Mouse (Mus musculus) heart, adult 2 months (tissue): ENCODE results near the gene Erlec1. TPM values are rescaled to one million over a fixed set of nuclear protein-coding genes. Genes with fewer than 3 reads are reported as not detected.

Experiments used
- DNase-seq, 2 experiments: peaks; one replicate each; pipeline ENCODE4 v3.0.0; 2021
- H3K27ac ChIP-seq: fragments of 200-600 bp; 2 replicates; pipeline ENCODE4 v1.8.1; 2022
- H3K27me3 ChIP-seq: fragments of 200-500 bp; 2 replicates; pipeline ENCODE4 v1.6.1; 2012; ENCODE audit warnings: mild to moderate bottlenecking, low read length, inconsistent platforms, mixed read lengths; ENCODE audit not compliant: control insufficient read depth, insufficient read depth
- H3K36me3 ChIP-seq: fragments of 200-500 bp; 2 replicates; pipeline ENCODE4 v1.6.1; 2012; ENCODE audit warnings: low read length, inconsistent platforms; ENCODE audit not compliant: control insufficient read depth, insufficient read depth
- H3K4me1 ChIP-seq: fragments of 200-500 bp; 2 replicates; pipeline ENCODE4 v1.6.1; 2011; ENCODE audit warnings: low read length; ENCODE audit not compliant: control insufficient read depth, insufficient read depth
- H3K4me3 ChIP-seq: fragments of 200-600 bp; 2 replicates; pipeline ENCODE4 v1.8.1; 2022
- H3K79me2 ChIP-seq: fragments of 200-500 bp; replicated peaks from 2 replicates; pipeline ENCODE4 v1.6.1; 2012; ENCODE audit warnings: mild to moderate bottlenecking, inconsistent platforms, low read length, moderate library complexity, mixed read lengths; ENCODE audit not compliant: control insufficient read depth, insufficient read depth
- H3K9ac ChIP-seq: fragments of 200-500 bp; 2 replicates; pipeline ENCODE4 v1.6.1; 2012; ENCODE audit warnings: low read depth, mild to moderate bottlenecking, control low read depth, inconsistent platforms, low read length, mixed read lengths
- CTCF ChIP-seq: fragments of 200-600 bp; IDR thresholded peaks from 2 replicates; pipeline ENCODE4 v1.8.1; 2022; ENCODE audit warnings: antibody characterized with exemption, mild to moderate bottlenecking, moderate library complexity
- EP300 ChIP-seq: fragments of 200-500 bp; IDR thresholded peaks from 2 replicates; pipeline ENCODE4 v1.6.1; 2011; ENCODE audit warnings: low read depth, low read length, control low read depth; ENCODE audit not compliant: insufficient read depth
- POLR2A ChIP-seq: fragments of 200-500 bp; IDR thresholded peaks from 2 replicates; pipeline ENCODE4 v1.6.1; 2011; ENCODE audit warnings: mild to moderate bottlenecking, low read depth, low read length, control low read depth; ENCODE audit not compliant: insufficient read depth
- WGBS: fragments of 180-500 bp; shearing (Covaris S2); methylation state at CpG from one replicate; pipeline ENCODE4 v1.1.7; 2018; 5-methylcytosine and 5-hydroxymethylcytosine counted together
- intact Hi-C: fragments of 180-260 bp; cut with DNase I; formaldehyde crosslinking; loops from one replicate; pipeline ENCODE4 v1.15.1; 2025
- long read RNA-seq: library from polyadenylated mRNA; stranded (forward); transcript quantifications from one replicate; pipeline ENCODE4 v2.0.0, GENCODE M21; 2021
- polyA plus RNA-seq: library from polyadenylated mRNA; depleted of rRNA; stranded (reverse); fragments of >200 nt; gene quantifications from 2 replicates; pipeline ENCODE4 v1.2.3, GENCODE M21; 2012; rRNA removed
- total RNA-seq, 2 experiments: library from RNA; stranded (reverse); gene quantifications; 2 replicates each; pipeline ENCODE4 v1.2.3; 2021

Erlec1 gene
- 10 to 100 TPM; 34.7 to 42.7 TPM for total RNA-seq
- 22.8 and 37.2 TPM in 2 replicates for polyA plus RNA-seq
- long read RNA-seq, transcript Erlec1-201 (14 exons, 2,532 nt): major isoform, 13 of 15 reads
- long read RNA-seq, partial matches to known transcripts: 1 of 15 reads
- long read RNA-seq, other reads (novel, unspliced or antisense): 1 of 15 reads

GRCm38 (mm10) chr11:30954279-30954725, at the start of gene Erlec1:
Gene Erlec1 (minus strand): TSS chr11:30954335.
- under 1% methylated on average over 40 of the region's 40 CpGs for WGBS
- intact Hi-C loops: loop anchor here (2.0 to 10.0 kb wide), 3 partner anchors 32 to 920 kb away; partner anchors contain the start of genes Chac2 and Cpeb4
- peak; percentile 89 to 91 for DNase-seq
- no peaks in the 10 kb centered on the region for H3K27me3 ChIP-seq
- H3K4me3 ChIP-seq: peak within 1 kb of the TSS; percentile 90
- H3K9ac ChIP-seq: peak within 1 kb of the TSS; percentile 97
- H3K79me2 ChIP-seq: no peaks in the 10 kb centered on the region
- peaks cover 9% of the 10 kb centered on the region for H3K36me3 ChIP-seq
- H3K27ac ChIP-seq: peak within 1 kb of the TSS; percentile 89
- TF ChIP-seq CTCF: peak; percentile 41
- TF ChIP-seq EP300: no peak
- peak; percentile 72 for TF ChIP-seq POLR2A
- H3K4me1 ChIP-seq: peaks cover 2% of the 10 kb centered on the region; the same call in 1 of the 2 replicates

DNA sequence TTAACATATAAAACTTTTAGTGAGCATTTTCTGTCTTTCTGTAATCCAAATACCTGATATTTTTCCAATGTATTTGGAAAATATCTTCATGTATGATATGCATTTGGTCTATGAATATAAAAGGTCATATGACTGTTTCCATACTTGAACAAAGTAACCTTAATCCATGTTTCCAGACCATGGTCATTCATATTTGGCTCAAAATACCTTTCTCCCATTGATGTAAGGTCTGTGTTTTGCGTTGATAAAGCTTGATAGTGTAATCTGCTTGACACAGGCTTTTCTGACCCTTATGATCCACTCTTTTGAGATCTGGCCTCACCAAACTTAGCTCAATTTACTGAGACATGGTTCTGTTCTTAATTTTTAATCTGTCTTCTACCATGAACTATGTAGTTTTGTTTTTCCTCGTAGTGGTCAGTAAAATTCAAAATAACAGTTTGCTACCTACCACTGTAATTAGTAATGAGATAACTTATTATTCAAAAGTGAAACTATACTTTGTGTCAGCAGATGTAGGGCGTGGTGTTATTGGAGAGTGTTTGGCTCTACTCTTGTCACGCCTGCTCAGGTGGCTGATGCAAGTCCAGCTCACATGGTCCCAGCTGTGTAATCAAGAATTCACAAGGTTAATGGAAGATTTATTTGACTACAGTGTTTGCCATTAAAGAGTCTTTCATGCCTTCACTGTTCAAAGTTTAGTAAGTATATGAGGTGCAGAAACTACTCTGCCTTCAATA, 47.2 kb upstream of the Erlec1 start:
- no peaks in the 10 kb centered on the region; the same call in 1 of the 2 replicates for H3K4me1 ChIP-seq
- H3K79me2 ChIP-seq: no peaks in the 10 kb centered on the region
- H3K9ac ChIP-seq: no peak overlapping the region
- H3K27ac ChIP-seq: no peak overlapping the region
- H3K27me3 ChIP-seq: no peaks in the 10 kb centered on the region
- intact Hi-C loops: no loop called here
- 91% methylated on average over 4 of the region's 4 CpGs for WGBS
- TF ChIP-seq EP300: no peak
- no peak for TF ChIP-seq CTCF
- no peak for TF ChIP-seq POLR2A
- DNase-seq: no peak
- H3K4me3 ChIP-seq: no peak overlapping the region
- no peaks in the 10 kb centered on the region for H3K36me3 ChIP-seq

DNA sequence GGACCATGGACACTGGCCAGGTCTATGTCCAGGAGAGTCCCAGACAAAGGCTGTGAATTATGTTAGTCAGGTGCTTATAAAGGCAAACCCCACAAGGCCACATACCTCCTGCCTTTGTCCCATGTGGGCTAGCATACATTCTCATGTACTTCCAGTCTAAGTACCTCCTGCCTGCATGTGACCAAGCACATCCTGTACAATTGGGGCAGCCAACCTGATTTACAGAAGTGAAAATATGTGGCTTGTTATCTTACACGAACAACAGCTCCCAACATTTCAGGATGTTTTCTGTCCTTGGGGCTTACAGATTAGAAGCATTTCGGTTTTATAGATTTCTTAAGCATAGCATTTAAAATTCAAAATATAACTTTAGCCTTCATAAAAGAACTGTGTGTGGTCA, 45.9 kb upstream of the Erlec1 start:
- H3K4me3 ChIP-seq: no peak overlapping the region
- no peaks in the 10 kb centered on the region; the same call in 1 of the 2 replicates for H3K79me2 ChIP-seq
- DNase-seq: no peak
- intact Hi-C loops: no loop called here
- no peaks in the 10 kb centered on the region for H3K27me3 ChIP-seq
- 68% methylated on average over 2 of the region's 2 CpGs for WGBS
- H3K27ac ChIP-seq: no peak overlapping the region
- no peak for TF ChIP-seq POLR2A
- TF ChIP-seq EP300: no peak
- no peak for TF ChIP-seq CTCF
- H3K4me1 ChIP-seq: no peaks in the 10 kb centered on the region
- H3K36me3 ChIP-seq: no peaks in the 10 kb centered on the region
- no peak overlapping the region for H3K9ac ChIP-seq

DNA sequence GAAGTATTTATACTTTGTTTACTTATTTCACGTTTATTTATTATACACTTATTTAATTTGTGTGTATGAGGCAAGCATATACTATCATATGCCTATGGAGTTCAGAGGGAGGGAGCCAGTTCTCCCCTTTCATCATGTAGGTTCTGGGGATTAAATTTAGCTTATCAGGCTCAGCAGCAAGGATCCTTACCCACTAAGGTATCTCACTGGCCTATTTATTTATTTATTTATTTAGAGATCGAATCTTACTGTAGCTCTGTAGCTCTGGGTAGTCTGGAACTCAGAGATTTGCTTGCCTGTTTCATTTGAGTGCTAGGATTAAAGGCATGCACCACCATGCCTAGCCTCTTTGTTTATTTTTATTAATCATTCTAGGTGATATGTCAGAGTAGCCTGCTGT, 44.6 kb upstream of the Erlec1 start:
- no peak for DNase-seq
- Histone ChIP-seq H3K4me1 (no peaks in the 10 kb centered on the region), H3K27me3 (no peaks in the 10 kb centered on the region), H3K4me3 (no peak overlapping the region), H3K36me3 (no peaks in the 10 kb centered on the region), H3K27ac (no peak overlapping the region), H3K9ac (no peak overlapping the region), H3K79me2 (no peaks in the 10 kb centered on the region; the same call in 1 of the 2 replicates)
- 88% methylated on average over 2 of the region's 2 CpGs for WGBS
- TF ChIP-seq POLR2A (no peak), CTCF (no peak), EP300 (no peak)
- intact Hi-C loops: no loop called here

DNA sequence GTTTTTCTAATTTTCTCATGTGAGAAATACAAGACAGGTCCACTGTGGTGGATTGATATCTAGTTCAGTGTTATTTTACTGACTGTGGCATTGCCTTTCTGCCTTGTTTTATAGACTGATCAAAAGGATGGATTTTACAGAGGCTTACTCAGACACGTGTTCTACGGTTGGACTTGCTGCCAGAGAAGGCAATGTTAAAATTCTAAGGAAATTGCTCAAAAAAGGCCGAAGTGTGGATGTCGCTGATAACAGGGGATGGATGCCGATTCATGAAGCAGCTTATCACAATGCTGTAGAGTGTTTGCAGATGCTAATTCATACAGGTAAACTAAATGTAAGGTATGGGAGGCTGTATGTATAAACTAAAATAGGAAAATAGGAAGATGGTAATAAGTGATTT, 44.1 kb upstream of the Erlec1 start:
- no peak overlapping the region for H3K9ac ChIP-seq
- H3K4me1 ChIP-seq: no peaks in the 10 kb centered on the region
- no peak overlapping the region for H3K4me3 ChIP-seq
- H3K27ac ChIP-seq: no peak overlapping the region
- no peaks in the 10 kb centered on the region; the same call in 1 of the 2 replicates for H3K79me2 ChIP-seq
- no peaks in the 10 kb centered on the region for H3K36me3 ChIP-seq
- TF ChIP-seq POLR2A (no peak), CTCF (no peak), EP300 (no peak)
- DNase-seq: no peak
- WGBS: 82% methylated on average over 5 of the region's 5 CpGs
- intact Hi-C loops: no loop called here
- no peaks in the 10 kb centered on the region for H3K27me3 ChIP-seq

DNA sequence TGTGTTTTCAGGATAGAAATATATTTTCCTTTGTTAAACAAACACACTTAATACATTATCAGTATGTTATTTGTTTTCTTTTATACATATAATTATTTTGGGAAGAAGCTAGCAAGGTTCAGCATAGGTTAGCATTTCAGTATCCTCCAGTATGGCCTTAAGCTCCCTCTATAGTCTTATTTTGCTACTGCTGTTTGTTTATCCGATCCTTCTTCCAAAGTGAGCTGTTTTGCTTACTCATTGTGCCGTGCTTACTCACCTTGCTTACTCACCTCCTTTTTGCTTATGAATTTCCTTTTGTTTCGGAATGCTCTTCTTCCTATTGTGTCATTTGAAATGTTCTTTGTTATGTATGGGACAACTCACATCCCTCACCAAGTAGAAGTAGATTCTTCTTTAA, 42.5 kb upstream of the Erlec1 start:
- TF ChIP-seq EP300: no peak
- TF ChIP-seq CTCF: no peak
- TF ChIP-seq POLR2A: no peak
- Histone ChIP-seq H3K4me3 (no peak overlapping the region), H3K4me1 (no peaks in the 10 kb centered on the region), H3K27ac (no peak overlapping the region), H3K36me3 (no peaks in the 10 kb centered on the region), H3K27me3 (no peaks in the 10 kb centered on the region), H3K79me2 (no peaks in the 10 kb centered on the region; the same call in 1 of the 2 replicates), H3K9ac (no peak overlapping the region)
- no peak for DNase-seq
- intact Hi-C loops: no loop called here
- WGBS: 87% methylated on average over 3 of the region's 3 CpGs
